Mouse (Mus musculus) spleen, adult 2 months (tissue): ENCODE results near the gene Spats2.

Source experiments
- CTCF ChIP-seq: fragments of 200-500 bp; IDR thresholded peaks from 2 replicates; pipeline ENCODE4 v1.5.1; 2011; ENCODE audit warnings: mild to moderate bottlenecking, inconsistent platforms; ENCODE audit not compliant: insufficient read depth, insufficient read length, insufficient replicate concordance; ENCODE audit errors: extremely low read depth
- POLR2A ChIP-seq: fragments of 200-500 bp; IDR thresholded peaks from 2 replicates; pipeline ENCODE4 v1.6.1; 2011; ENCODE audit warnings: low read depth, low read length, inconsistent platforms

- TF ChIP-seq POLR2A (no peak), CTCF (no peak)
Observed at GRCm38 (mm10) chr15:99184217-99184914, 58.6 kb downstream of the Spats2 start.
